Mouse (Mus musculus): Measurements from ENCODE around the gene Isg20l2. TPM values are rescaled to one million over a fixed set of nuclear protein-coding genes. Genes with fewer than 3 reads are reported as not detected.
"Not testable (repeated sequence)": the region's sequence is repeated elsewhere in the genome, so short reads cannot be mapped to it uniquely, and the experiment has no call there.

Isg20l2 gene
- 10 to 100 TPM; 17.0 to 17.3 TPM for total RNA-seq (2021)

DNA sequence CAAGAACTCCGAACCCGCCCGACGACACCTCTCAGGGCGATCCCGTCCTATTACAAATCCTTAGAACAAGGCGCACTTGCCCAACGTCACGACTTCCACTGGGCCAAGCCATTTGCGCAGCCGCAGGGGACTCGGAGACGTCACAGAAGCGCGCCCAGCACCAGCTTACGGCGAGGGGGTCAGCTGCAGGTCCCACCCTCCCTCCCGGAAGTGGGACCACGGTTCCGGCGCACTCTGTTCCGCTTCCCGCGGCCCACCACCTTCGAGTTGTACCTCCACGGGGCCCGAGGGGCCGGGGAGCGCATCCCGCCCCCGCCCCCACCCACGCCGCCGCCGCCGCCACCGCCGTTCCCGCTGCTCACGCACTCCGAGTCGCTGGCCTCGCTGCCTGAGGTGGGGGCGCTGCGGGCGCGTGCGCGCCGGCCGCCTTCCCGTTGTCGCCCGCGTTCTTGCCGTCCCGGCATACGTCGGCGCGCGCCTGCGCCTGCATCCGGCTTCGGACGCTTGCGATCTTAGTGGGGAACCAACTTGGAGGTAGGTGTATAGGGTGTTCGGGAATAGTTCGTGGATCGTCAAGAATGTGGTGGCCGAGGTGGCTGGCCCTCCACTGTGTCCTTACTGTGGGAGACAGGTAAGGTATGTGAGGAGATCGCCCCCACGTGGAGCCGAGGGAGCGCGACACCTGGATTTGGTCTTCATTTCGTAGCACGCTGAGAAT, at the start of gene Isg20l2, which contains the start of gene Rrnad1:
Gene Isg20l2 (plus strand): TSS at position 237 of the 718 bp plus-strand sequence.
Gene Rrnad1 (minus strand): TSS at position 640 of the 718 bp plus-strand sequence.
- intact Hi-C loops (cut with DNase I), result no loop called here
- DNase-seq (ENCODE audit: extremely low spot score in 1 of 2, low spot score in 2 of 2), result peak; percentile 98

DNA sequence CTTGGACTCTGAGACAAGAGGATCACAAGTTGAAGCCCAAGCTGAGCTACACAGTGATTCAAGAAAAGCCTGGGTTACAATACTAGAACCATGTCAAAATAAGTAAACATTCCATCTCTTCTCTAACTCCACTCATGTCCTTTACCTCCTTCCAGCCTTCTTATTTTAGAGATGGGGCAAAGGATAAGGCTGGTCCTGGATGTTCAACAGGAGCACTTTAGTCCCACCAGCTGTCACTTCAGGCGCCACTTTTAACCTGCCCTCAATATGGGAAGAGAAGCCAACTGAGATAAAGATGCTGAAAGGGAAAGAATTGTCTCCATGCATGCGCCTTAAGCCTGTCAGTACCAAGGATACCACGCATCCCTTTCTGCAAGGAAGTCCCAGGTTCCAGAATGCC, 45.8 kb upstream of the Isg20l2 start:
- no peak for DNase-seq (ENCODE audit: extremely low spot score in 1 of 2, low spot score in 2 of 2)
- intact Hi-C loops (cut with DNase I), result no loop called here

DNA sequence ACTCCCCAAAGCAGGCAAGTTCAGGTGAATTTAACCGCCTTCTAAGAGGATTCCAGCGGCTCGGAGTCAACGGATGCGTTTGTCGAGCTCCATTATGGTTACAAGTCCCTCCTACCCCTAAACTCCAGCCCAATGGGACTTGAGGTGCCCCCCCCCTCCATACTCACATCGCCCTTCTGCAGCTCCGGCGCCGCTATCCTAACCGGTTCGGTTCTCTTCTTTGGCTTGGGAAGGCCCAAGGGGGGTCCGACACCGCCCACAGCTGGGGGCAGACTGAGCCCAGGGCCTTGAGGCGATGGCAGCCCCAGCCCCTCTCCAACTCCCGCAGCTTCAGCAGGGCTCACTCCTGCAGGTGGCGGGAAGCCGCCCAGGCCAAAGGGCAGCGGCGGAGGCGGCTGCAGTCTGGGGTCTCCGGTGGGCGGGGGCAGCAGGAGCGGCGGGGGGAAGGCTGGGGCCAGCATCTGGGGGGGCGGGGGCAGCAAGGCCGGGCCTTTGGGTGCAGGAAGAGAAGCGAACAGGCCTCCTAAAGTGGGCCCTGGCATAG, 45.3 kb upstream of the Isg20l2 start:
- intact Hi-C loops (cut with DNase I), result no loop called here
- DNase-seq (ENCODE audit: extremely low spot score in 1 of 2, low spot score in 2 of 2), result peak; percentile 23 to 73

DNA sequence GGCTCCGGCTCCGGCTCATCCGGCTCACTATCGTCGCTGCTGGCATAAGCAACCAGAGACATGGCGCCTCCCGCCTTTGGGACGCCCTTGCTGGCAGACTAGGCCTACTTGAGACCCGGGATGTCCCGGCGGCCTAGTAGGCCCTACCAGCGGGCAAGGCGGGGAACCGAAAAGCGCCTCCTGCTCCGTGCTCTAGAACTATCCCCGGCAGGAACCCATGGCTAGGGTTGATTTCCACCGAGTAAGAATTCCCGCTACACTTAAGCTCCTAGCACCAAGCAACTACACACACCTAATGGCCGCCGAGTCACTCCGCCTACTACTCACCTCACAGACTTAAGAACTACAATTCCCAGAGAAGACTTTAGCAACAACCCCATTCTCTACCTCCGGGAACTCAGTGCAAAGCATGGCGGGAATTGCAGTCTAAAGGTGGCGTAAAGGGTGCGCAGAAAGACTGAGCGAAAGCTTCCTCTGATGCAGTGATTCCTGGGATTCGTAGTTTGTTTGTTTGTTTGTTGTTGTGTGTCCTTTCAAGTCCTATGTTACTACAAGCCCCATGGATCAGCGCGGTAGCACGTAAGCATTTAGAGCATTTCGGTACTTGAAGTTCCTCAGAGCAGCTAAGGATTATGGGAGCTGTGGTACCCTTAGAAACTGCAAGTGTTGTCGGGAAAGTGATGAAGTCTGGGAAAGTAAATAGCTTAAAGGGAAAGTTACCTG, 44.7 kb upstream of the Isg20l2 start, which contains the start of gene Prcc:
Gene Prcc (minus strand): TSS at position 328 of the 723 bp plus-strand sequence.
- intact Hi-C loops (cut with DNase I), result no loop called here

DNA sequence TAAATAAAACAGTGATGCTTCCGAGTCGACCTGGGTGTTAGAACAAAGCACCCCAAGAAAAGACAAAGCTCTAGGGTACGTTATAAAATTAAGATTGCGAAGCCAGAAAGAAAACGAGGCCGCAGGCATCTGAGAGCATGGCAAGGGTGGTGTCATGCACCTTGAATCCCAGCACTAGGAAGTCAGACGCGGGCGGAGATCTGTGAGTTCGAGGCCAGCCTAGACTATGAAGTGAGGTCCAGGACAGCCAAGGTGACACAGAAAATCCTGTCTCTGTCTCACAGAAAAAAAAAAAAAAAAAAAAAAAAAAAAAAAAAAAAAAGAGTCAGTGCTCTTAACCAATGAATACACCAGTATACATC, 44.1 kb upstream of the Isg20l2 start:
- DNase-seq (ENCODE audit: extremely low spot score in 1 of 2, low spot score in 2 of 2), result peak in 1 of 2 experiments; percentile 46
- intact Hi-C loops (cut with DNase I), result no loop called here

More for the DNA sequence above, 44.7 kb upstream of the Isg20l2 start, which contains the start of gene Prcc:
- peak; percentile 92 to 98 for DNase-seq (ENCODE audit: extremely low spot score in 1 of 2, low spot score in 2 of 2)

DNA sequence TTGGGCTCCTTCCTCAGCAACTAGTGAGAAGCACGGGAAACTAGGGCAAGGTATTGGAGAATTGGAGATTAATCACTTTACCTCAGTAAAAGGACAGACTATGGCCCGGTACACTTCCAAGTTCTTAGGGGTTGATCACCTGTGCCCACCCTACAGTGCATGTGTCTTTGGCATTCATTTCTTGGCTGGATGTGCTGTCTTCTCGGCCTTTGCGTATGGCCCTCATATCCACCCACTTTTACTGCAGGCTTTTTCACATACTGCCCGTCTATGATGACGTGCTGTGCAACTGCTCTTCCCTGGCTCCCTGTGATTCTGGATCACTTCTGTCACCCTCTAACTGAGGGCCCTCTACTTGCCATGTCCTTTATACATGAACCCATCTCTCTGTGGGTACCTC, 43.7 kb upstream of the Isg20l2 start:
- intact Hi-C loops (cut with DNase I), result no loop called here
- no peak for DNase-seq (ENCODE audit: extremely low spot score in 1 of 2, low spot score in 2 of 2)

DNA sequence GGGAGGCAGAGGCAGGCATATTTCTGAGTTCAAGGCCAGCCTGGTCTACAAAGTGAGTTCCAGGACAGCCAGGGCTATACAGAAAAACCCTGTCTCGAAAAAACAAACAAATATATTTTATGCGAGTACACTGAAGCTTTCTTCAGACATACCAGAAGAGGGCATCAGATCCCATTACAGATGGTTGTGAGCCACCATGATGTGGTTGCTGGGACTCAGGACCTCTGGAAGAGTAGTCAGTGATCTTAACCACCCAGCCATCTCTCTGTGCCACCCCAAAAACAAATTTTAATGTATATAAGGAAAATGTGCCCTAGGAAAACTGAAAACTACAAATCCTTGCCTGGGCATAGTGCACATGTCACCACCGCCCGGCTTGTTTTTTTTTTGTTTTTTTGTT, 42.7 kb upstream of the Isg20l2 start:
- intact Hi-C loops (cut with DNase I); DNase-seq (ENCODE audit: extremely low spot score in 1 of 2, low spot score in 2 of 2): not testable (repeated sequence)

DNA sequence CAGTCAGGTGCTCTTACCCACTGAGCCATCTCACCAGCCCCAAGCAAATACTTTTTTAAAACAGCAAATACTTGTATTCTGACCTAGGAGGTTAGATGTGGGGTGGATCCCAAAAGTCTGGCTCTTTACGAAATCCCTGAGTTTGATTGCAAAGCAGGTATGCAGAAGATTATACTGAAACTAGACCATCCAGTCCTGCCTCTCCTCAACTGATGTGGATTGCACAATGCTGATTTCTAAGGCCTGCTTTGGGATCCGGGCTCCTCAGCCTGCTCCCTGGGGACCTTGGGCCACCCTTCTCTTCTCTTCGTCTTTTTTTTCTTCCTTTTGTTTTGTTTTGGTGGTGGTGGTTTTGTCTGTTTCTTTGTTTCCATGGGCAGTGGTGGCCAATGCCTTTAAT, 38.6 kb upstream of the Isg20l2 start:
- DNase-seq (ENCODE audit: extremely low spot score in 1 of 2, low spot score in 2 of 2), result no peak
- intact Hi-C loops (cut with DNase I), result no loop called here

DNA sequence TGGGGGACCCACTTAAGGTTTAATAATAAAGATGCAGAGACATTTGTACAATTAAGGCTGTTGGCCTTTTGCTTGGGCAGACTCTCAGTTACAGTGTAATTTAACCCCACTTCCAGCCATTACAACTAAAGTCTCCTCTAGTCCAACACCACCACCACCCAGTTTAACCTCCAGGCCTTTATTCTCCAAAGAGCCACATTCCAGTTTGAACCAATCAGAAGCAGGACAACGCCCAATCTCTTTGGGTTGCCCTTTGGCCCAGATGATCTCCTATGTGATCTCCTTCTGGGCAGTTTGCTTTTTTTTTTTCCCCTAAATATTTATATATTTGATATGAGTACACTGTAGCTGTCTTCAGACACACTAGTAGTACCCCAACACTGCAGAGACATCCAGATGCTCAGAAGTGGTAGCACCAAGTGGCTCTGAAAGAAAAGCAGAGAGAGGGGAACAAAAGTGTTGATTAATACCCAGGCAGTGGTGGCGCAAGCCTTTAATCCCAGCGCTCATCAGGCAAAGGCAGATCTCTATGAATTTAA, 36.7 kb upstream of the Isg20l2 start:
- DNase-seq (ENCODE audit: extremely low spot score in 1 of 2, low spot score in 2 of 2), result no peak
- intact Hi-C loops (cut with DNase I), result no loop called here

DNA sequence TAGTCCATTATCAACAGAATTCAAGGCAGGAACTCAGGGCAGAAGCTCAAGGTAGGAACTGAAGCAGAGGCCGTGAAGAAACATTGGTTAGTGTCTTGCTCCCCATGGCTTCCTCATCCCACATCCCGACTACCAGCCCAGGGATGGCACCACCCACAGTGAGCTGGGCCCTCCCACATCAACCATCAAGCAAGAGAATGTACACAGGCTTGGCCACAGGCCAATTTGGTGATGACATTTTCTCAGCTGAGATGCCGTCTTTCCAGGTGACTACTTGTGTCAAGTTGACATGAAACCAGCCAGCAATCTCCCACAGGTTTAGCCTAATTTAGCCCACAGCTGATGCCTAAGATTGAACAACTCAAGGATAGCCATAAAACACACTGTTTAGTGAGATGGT, 30.8 kb upstream of the Isg20l2 start:
- peak in 1 of 2 experiments; percentile 22 for DNase-seq (ENCODE audit: extremely low spot score in 1 of 2, low spot score in 2 of 2)
- intact Hi-C loops (cut with DNase I), result no loop called here

DNA sequence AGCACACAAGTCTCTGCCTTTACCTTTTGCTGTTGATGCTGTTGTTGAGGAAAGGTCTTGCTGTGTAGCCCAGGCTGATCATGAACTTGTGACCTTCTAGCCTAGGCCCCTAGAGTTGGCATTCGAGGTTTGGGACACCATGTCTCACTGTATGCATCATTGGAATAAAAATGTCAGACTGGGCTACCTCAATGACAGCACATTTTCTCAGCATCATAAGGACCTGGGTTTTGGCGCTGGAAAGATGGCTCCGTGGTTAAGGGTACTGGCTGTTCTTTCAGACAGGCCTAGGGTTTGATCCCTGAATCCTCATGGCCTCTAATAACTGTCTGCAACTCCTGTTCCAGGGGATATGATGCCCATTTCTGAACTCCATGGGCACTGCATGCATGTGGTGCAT, 30.3 kb upstream of the Isg20l2 start:
- no peak for DNase-seq (ENCODE audit: extremely low spot score in 1 of 2, low spot score in 2 of 2)
- intact Hi-C loops (cut with DNase I), result no loop called here

DNA sequence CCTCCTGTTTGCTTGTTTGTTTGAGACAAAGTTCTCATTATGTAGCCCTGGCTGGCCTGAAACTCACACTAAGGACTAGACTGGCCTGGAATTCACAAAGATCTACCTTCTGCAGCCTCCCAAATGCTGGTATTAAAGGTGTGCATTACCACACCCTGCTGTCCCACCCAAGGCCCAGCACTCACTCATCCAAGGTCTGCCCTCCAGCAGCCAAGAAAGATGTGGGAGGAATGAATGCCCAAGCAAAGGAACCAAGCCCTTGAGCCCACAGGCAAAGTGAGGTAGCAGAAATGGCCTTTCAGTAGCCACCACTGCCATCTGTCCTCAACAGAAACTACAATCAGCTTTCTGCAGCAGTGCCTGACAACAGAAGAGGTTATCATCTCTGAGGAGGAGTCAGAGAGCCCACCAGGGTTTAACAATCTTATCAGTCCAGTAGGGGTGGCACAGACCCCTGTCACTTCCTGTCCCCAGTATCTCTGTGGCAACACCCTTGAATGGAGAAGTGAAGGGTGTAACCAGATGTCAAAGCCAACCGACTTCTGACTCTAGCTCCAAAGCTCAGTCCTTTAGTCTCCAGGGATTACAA, 29.0 kb upstream of the Isg20l2 start:
- DNase-seq (ENCODE audit: extremely low spot score in 1 of 2, low spot score in 2 of 2), result no peak
- intact Hi-C loops (cut with DNase I), result no loop called here

DNA sequence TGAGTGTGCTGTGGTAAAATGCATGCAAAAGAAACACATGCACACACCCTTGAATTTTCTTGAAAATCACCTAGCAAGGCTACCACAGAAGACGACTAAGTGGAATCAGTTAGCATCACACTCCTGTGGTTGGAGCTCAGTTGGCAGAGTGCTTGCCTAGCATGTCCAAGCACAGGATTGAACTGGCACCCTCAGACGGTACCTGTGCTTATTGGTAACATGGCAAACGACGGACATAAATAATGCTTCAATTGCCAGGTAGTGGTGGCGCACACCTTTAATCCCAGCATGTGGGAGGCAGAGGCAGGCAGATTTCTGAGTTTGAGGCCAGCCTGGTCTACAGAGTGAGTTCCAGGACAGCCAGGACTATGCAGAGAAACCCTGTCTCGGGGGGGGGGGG, 28.2 kb upstream of the Isg20l2 start:
- DNase-seq (ENCODE audit: extremely low spot score in 1 of 2, low spot score in 2 of 2); intact Hi-C loops (cut with DNase I): not testable (repeated sequence)

DNA sequence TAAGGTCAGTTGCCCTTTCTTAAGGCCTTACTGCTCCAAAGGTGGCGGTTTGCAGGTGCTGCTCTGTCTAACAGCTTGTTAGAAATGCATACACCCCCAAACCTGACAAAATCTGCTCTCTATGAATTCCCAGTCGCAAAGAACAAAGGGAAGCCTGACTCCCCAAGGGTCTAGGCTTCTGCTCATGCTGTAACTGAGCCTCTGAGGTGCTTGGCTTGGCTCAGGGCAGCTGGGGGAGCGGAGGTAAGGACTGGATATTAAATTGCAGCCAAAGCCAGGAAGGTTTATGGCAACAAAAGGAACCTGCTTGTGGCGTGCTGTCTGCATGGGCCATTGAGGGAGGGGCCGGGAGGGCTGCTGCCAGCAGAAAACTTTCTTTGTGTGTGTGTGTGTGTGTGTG, 26.3 kb upstream of the Isg20l2 start:
- intact Hi-C loops (cut with DNase I), result no loop called here
- DNase-seq (ENCODE audit: extremely low spot score in 1 of 2, low spot score in 2 of 2), result no peak

DNA sequence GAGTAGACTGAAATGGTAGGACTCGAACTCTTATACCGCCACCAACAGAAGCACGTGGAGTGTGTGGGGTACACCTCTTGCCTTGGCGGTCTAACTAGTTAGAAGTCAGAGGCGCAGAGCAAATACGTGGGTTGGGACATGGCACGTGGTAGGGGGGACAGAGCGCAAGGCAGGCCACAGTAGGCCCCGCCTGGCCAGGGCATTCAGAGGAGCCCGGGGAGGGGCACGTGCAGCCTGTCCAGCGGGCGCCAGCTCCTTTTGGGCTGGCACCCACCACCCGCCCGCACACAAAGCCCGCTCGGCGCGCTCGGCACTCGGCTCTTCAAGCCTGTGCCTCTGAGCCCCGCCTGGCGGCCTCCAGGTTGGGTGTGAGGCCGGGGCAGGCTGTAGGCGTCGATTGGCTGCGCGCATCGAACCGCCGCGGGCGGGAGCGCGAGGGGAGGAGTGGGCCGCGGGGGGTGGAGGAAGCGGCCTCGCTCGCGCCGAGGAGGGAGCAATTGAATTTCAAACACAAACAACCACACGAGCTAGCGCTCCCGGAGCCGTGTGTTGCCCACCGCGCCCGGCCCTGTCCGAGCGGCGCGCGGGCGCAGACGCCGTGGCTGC, 24.1 kb upstream of the Isg20l2 start, which contains the start of gene Hdgf:
Gene Hdgf (plus strand): TSS at position 442 of the 606 bp plus-strand sequence.
- peak; percentile 92 to 98 for DNase-seq (ENCODE audit: extremely low spot score in 1 of 2, low spot score in 2 of 2)
- intact Hi-C loops (cut with DNase I), result no loop called here

DNA sequence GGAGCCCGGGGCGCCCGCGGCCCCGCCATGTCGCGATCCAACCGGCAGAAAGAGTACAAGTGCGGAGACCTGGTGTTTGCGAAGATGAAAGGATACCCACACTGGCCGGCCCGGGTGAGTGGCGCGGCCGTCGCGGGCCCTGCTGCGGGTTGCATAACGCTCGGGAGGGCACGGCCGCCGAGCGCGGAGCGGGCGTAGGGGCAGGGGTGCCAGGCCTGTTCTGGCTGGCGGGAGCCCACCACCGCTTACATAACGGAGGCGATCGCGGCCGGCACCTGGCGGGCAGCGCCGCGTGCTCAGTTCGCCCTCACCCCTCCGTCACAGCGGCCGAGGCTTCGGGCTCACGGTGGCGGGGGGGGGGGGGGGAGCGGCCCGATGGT, 23.5 kb upstream of the Isg20l2 start:
- intact Hi-C loops (cut with DNase I), result no loop called here
- DNase-seq (ENCODE audit: extremely low spot score in 1 of 2, low spot score in 2 of 2), result peak; percentile 18 to 69

DNA sequence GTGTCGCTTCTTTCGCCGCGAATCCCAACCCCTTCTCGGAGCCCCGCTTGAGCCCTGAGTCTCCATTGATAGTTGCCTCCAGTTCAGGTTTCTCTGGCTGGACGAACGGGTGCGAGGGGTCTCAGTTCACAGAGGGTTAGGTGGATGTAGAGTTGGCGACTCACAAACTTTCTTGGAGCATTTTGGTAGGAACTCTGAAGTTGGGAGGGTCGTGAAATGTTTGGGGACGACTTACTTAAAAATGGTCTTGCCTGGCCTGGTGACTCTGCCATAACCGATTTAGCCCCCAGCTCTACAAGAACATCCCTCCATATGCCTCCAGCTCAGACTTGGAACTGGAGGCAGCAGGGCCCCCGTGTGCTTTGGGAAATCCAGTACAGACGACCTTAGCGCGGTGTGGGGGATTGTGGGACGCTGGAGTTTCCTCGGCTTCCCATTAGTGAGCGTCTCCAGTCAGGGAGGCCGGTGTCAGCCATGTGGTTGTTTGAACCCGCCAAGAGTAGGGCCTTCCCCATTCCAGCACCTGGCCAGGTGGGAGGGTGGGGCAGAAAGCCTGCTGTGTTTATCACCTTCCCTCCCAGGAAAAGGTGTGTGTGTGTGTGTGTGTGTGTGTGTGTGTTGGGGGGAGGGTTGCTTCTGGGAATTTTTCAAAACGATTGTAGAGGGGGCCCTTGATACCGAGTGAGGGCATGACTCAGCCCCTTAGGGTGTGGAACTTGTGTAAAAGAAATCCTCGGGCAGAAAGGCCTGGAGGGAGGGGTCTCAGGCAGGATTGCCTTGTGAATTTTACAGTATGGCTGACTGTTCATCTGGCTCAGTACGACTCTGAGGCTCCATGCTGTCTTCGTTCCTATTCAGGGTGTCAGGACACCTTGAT, 22.9 kb upstream of the Isg20l2 start:
- intact Hi-C loops (cut with DNase I), result no loop called here
- peak in 1 of 2 experiments; percentile 27 for DNase-seq (ENCODE audit: extremely low spot score in 1 of 2, low spot score in 2 of 2)

DNA sequence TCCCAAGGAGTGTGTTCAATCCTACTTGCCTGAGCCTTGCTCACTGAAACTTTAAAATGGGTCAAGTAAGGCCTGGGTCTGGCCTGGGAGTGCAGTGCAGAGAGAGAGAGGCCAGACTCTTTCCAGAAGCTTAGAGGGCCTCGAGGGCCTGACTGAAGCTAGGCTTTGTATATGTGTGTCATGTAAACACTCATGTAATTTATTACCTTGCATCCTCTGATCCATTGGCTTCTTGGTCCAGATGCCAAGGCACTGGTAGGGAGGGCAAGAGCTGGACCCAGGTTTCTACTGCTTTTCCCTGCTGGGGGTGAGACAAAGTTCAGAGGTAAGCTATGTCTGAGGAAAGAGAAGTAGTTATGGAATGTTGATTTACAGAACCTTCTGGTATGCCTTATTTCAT, 22.2 kb upstream of the Isg20l2 start:
- DNase-seq (ENCODE audit: extremely low spot score in 1 of 2, low spot score in 2 of 2), result no peak
- intact Hi-C loops (cut with DNase I), result no loop called here
